Mouse (Mus musculus) neural tube, embryonic 14.5 days (tissue): ENCODE results near the gene Hc. TPM values are rescaled to one million over a fixed set of nuclear protein-coding genes. Genes with fewer than 3 reads are reported as not detected.
A peak's percentile ranks its signal among the peaks of the same experiment; 100 is the strongest.

Experiments
- ATAC-seq: fragments of 200-750 bp; cut with Nextera tagmentation; 2 replicates; pipeline ENCODE4 v1.8.0; 2017; ENCODE audit warnings: low read depth, mild to moderate bottlenecking, moderate TSS enrichment, moderate library complexity
- H3K27ac ChIP-seq: fragments of 300-500 bp; sonication (generic); 2 replicates; pipeline ENCODE4 v1.5.1; 2014; ENCODE audit warnings: low read depth, mild to moderate bottlenecking, control low read depth, low read length, moderate library complexity, mixed read lengths
- H3K27me3 ChIP-seq: fragments of 300-500 bp; sonication (generic); 2 replicates; pipeline ENCODE4 v1.6.1; 2014; ENCODE audit warnings: low read length; ENCODE audit not compliant: control insufficient read depth, insufficient read depth
- H3K36me3 ChIP-seq: fragments of 300-500 bp; sonication (generic); 2 replicates; pipeline ENCODE4 v1.6.1; 2014; ENCODE audit warnings: low read length, mixed read lengths; ENCODE audit not compliant: control insufficient read depth, insufficient read depth
- H3K4me1 ChIP-seq: fragments of 300-500 bp; sonication (generic); 2 replicates; pipeline ENCODE4 v1.6.1; 2014; ENCODE audit warnings: low read length; ENCODE audit not compliant: control insufficient read depth, insufficient read depth
- H3K4me2 ChIP-seq: fragments of 300-500 bp; sonication (generic); 2 replicates; pipeline ENCODE4 v1.6.1; 2014; ENCODE audit warnings: mild to moderate bottlenecking, low read depth, low read length, control low read depth
- H3K4me3 ChIP-seq: fragments of 300-500 bp; sonication (generic); 2 replicates; pipeline ENCODE4 v1.5.1; 2014; ENCODE audit warnings: low read depth, low read length, control low read depth, mixed read lengths
- H3K9ac ChIP-seq: fragments of 300-500 bp; sonication (generic); replicated peaks from 2 replicates; pipeline ENCODE4 v1.6.1; 2014; ENCODE audit warnings: low read depth, mild to moderate bottlenecking, control low read depth, low read length, mixed read lengths
- H3K9me3 ChIP-seq: fragments of 300-500 bp; sonication (generic); 2 replicates; pipeline ENCODE4 v1.6.1; 2016; ENCODE audit warnings: low read length; ENCODE audit not compliant: control insufficient read depth
- WGBS: fragments of 180-500 bp; shearing (Covaris S2); extraction: QIAGEN DNeasy Blood & Tissue Kit; methylation state at CpG from one replicate; pipeline ENCODE4 v1.1.7; 2014; 5-methylcytosine and 5-hydroxymethylcytosine counted together
- polyA plus RNA-seq: library from polyadenylated mRNA; unstranded; fragments of >200 nt; fragmentation: Nextera tagmentation; extraction: Ambion mirVana; gene quantifications from 2 replicates; pipeline ENCODE4 v1.2.1, GENCODE M21; 2014

The Hc gene
- polyA plus RNA-seq, 1 experiment from 2014 or later = 0.68 TPM

- Histone ChIP-seq H3K4me1 (no peaks in the 10 kb centered on the region), H3K9ac (no peak overlapping the region), H3K4me2 (no peak overlapping the region), H3K4me3 (no peak overlapping the region), H3K27me3 (no peaks in the 10 kb centered on the region), H3K36me3 (no peaks in the 10 kb centered on the region), H3K9me3 (no peaks in the 10 kb centered on the region), H3K27ac (no peak overlapping the region)
- no peak for ATAC-seq
- 82% methylated on average over 13 of the region's 13 CpGs for WGBS
These were observed 97.8 kb downstream of the Hc start for GRCm38 (mm10) chr2:34963371-34963956.

- Histone ChIP-seq H3K36me3 (no peaks in the 10 kb centered on the region), H3K27ac (no peak overlapping the region), H3K27me3 (no peaks in the 10 kb centered on the region), H3K4me3 (no peak overlapping the region), H3K9me3 (no peaks in the 10 kb centered on the region), H3K4me2 (no peak overlapping the region), H3K4me1 (no peaks in the 10 kb centered on the region), H3K9ac (no peak overlapping the region)
- WGBS = 86% methylated on average over 9 of the region's 9 CpGs
- no peak for ATAC-seq
These were observed 98.3 kb downstream of the Hc start for GRCm38 (mm10) chr2:34962893-34963292.

DNA sequence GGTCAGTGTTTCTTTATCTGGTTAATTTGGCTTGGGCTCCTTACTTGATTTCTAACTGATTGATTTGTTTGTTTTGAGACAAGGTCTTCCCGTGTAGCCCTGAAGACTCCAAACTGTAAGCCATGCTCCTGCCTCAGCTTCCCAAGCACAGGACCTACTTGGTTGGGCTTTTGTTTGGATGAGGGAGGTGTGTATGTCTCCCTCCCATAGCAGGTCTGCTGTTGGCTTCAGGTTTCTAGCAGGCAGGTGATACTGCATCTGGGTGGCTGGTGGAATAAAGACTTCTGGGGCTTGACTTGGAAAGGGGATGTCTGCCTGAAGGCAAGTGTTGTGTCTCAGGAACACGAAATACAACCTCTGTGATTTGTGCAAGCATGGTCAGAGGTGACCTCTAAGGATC, 99.0 kb downstream of the Hc start:
- H3K27ac ChIP-seq = no peak overlapping the region
- H3K4me1 ChIP-seq = no peaks in the 10 kb centered on the region
- no peaks in the 10 kb centered on the region for H3K9me3 ChIP-seq
- WGBS = 73% methylated on average over 2 of the region's 2 CpGs
- ATAC-seq = no peak
- H3K4me3 ChIP-seq = no peak overlapping the region
- H3K36me3 ChIP-seq = no peaks in the 10 kb centered on the region
- H3K27me3 ChIP-seq = no peaks in the 10 kb centered on the region
- H3K4me2 ChIP-seq = no peak overlapping the region
- H3K9ac ChIP-seq = no peak overlapping the region

- 16% methylated on average over 20 of the region's 20 CpGs for WGBS
- Histone ChIP-seq H3K4me3 (0 out of 2 replicates have a peak within 1 kb of the TSS, but pooled peaks have one; percentile 5), H3K27ac (no peak within 1 kb of the TSS), H3K36me3 (no peaks in the 10 kb centered on the region), H3K9ac (no peak within 1 kb of the TSS), H3K4me2 (peak within 1 kb of the TSS; percentile 36), H3K9me3 (no peaks in the 10 kb centered on the region), H3K4me1 (no peaks in the 10 kb centered on the region), H3K27me3 (no peaks in the 10 kb centered on the region)
- ATAC-seq = peak; percentile 49; the same call in 1 of the 2 replicates
These were observed 99.7 kb downstream of the Hc start, which contains the start of gene Traf1 for GRCm38 (mm10) chr2:34961481-34962036. Gene Traf1 (minus strand): TSS chr2:34961772.

- H3K4me1 ChIP-seq = no peaks in the 10 kb centered on the region
- no peaks in the 10 kb centered on the region for H3K36me3 ChIP-seq
- peak overlapping the region; percentile 36 for H3K4me2 ChIP-seq
- ATAC-seq = no peak
- H3K27ac ChIP-seq = no peak overlapping the region
- 75% methylated on average over 6 of the region's 6 CpGs for WGBS
- no peaks in the 10 kb centered on the region for H3K27me3 ChIP-seq
- 0 out of 2 replicates have a peak overlapping the region, but pooled peaks have one; percentile 5 for H3K4me3 ChIP-seq
- no peak overlapping the region for H3K9ac ChIP-seq
- no peaks in the 10 kb centered on the region for H3K9me3 ChIP-seq
These were observed 100.3 kb downstream of the Hc start for GRCm38 (mm10) chr2:34960966-34961365.

GRCm38 (mm10) chr2:34960466-34960865, 100.8 kb downstream of the Hc start:
- Histone ChIP-seq H3K9ac (no peak overlapping the region), H3K4me2 (no peak overlapping the region), H3K36me3 (no peaks in the 10 kb centered on the region), H3K4me1 (no peaks in the 10 kb centered on the region), H3K27ac (no peak overlapping the region), H3K4me3 (no peak overlapping the region), H3K9me3 (no peaks in the 10 kb centered on the region), H3K27me3 (no peaks in the 10 kb centered on the region)
- no peak for ATAC-seq
- 81% methylated on average over 4 of the region's 5 CpGs for WGBS

GRCm38 (mm10) chr2:34958582-34958981, 102.7 kb downstream of the Hc start:
- Histone ChIP-seq H3K9me3 (no peaks in the 10 kb centered on the region), H3K27ac (no peak overlapping the region), H3K4me2 (no peak overlapping the region), H3K36me3 (no peaks in the 10 kb centered on the region), H3K9ac (no peak overlapping the region), H3K4me3 (no peak overlapping the region), H3K27me3 (no peaks in the 10 kb centered on the region), H3K4me1 (no peaks in the 10 kb centered on the region)
- ATAC-seq = no peak
- WGBS = 82% methylated on average over 7 of the region's 7 CpGs

DNA sequence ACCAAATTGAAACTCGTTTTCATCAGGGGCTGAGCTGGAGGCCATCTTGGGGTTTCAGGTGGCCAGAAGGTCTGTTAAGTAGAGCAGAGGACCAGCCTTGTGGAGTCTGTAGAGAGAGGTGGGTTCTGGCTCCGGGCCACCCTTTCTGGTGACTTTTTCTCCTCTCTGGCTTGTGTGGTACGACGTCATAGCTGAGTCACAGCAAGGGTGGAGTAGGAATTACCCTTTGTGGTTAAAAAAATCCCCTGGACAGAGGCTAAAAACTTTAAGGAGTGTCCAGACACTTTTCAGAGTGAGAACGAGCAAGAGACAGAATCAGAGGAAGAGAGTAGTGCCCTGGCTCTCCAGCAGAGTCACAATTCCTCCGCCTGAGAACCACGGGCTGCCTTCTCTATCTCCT, 103.2 kb downstream of the Hc start:
- ATAC-seq = no peak
- no peak overlapping the region for H3K4me3 ChIP-seq
- no peaks in the 10 kb centered on the region for H3K9me3 ChIP-seq
- no peak overlapping the region for H3K27ac ChIP-seq
- H3K4me2 ChIP-seq = no peak overlapping the region
- no peaks in the 10 kb centered on the region for H3K4me1 ChIP-seq
- no peak overlapping the region for H3K9ac ChIP-seq
- H3K36me3 ChIP-seq = no peaks in the 10 kb centered on the region
- no peaks in the 10 kb centered on the region for H3K27me3 ChIP-seq
- 81% methylated on average over 7 of the region's 7 CpGs for WGBS

- 68% methylated on average over 1 of the region's 1 CpGs for WGBS
- no peak overlapping the region for H3K27ac ChIP-seq
- no peak for ATAC-seq
- no peaks in the 10 kb centered on the region for H3K9me3 ChIP-seq
- no peak overlapping the region for H3K4me3 ChIP-seq
- H3K4me2 ChIP-seq = no peak overlapping the region
- H3K27me3 ChIP-seq = no peaks in the 10 kb centered on the region
- H3K9ac ChIP-seq = no peak overlapping the region
- no peaks in the 10 kb centered on the region for H3K4me1 ChIP-seq
- no peaks in the 10 kb centered on the region for H3K36me3 ChIP-seq
These were observed 103.8 kb downstream of the Hc start for GRCm38 (mm10) chr2:34957405-34957804.
